Mouse (Mus musculus) intestine, postnatal 0 days (tissue): ENCODE results near the gene Vwf. TPM values are rescaled to one million over a fixed set of nuclear protein-coding genes. Genes with fewer than 3 reads are reported as not detected.

Source experiments
- ATAC-seq: fragments of 200-750 bp; cut with Nextera tagmentation; 2 replicates; pipeline ENCODE4 v1.8.0; 2017; ENCODE audit warnings: mild to moderate bottlenecking, moderate TSS enrichment, moderate library complexity
- H3K27ac ChIP-seq: fragments of 300-500 bp; sonication (generic); 2 replicates; pipeline ENCODE4 v1.5.1; 2014; ENCODE audit warnings: mild to moderate bottlenecking, low read depth, low read length, moderate library complexity
- H3K27me3 ChIP-seq: fragments of 300-500 bp; sonication (generic); replicated peaks from 2 replicates; pipeline ENCODE4 v1.6.1; 2014; ENCODE audit warnings: low read length, mixed read lengths; ENCODE audit not compliant: control insufficient read depth, insufficient read depth
- H3K36me3 ChIP-seq: fragments of 300-500 bp; sonication (generic); 2 replicates; pipeline ENCODE4 v1.6.1; 2014; ENCODE audit warnings: mild to moderate bottlenecking, moderate library complexity; ENCODE audit not compliant: control insufficient read depth, insufficient read depth
- H3K4me1 ChIP-seq: fragments of 300-500 bp; sonication (generic); replicated peaks from 2 replicates; pipeline ENCODE4 v1.6.1; 2014; ENCODE audit warnings: antibody characterized with exemption, low read length, mixed read lengths; ENCODE audit not compliant: control insufficient read depth, insufficient read depth
- H3K4me2 ChIP-seq: fragments of 300-500 bp; sonication (generic); replicated peaks from 2 replicates; pipeline ENCODE4 v1.6.1; 2014; ENCODE audit warnings: low read depth, mild to moderate bottlenecking, moderate library complexity
- H3K4me3 ChIP-seq: fragments of 300-500 bp; sonication (generic); 2 replicates; pipeline ENCODE4 v1.5.1; 2014; ENCODE audit warnings: low read depth, low read length
- H3K9ac ChIP-seq: fragments of 300-500 bp; sonication (generic); 2 replicates; pipeline ENCODE4 v1.6.1; 2014; ENCODE audit warnings: mild to moderate bottlenecking, low read depth, low read length
- H3K9me3 ChIP-seq: fragments of 300-500 bp; sonication (generic); 2 replicates; pipeline ENCODE4 v1.6.1; 2016; ENCODE audit warnings: mixed run types; ENCODE audit not compliant: control insufficient read depth
- CTCF ChIP-seq: sonication (generic); IDR thresholded peaks from 2 replicates; pipeline ENCODE4 v1.5.1; 2016; ENCODE audit warnings: low read depth, mild to moderate bottlenecking, control low read depth, antibody characterized with exemption, moderate library complexity
- WGBS: fragments of 180-500 bp; shearing (Covaris S2); extraction: QIAGEN DNeasy Blood & Tissue Kit; methylation state at CpG from one replicate; pipeline ENCODE4 v1.1.7; 2014; 5-methylcytosine and 5-hydroxymethylcytosine counted together
- polyA plus RNA-seq: library from polyadenylated mRNA; unstranded; fragments of >200 nt; fragmentation: Nextera tagmentation; extraction: Ambion mirVana; gene quantifications from 2 replicates; pipeline ENCODE4 v1.2.1, GENCODE M21; 2015

Vwf gene
- polyA plus RNA-seq, 1 experiment from 2014 or later, result 10.6 TPM

GRCm38 (mm10) chr6:125617855-125618254, 71.3 kb downstream of the Vwf start:
- TF ChIP-seq CTCF, result no peak
- ATAC-seq, result no peak
- H3K27me3 ChIP-seq, result no peaks in the 10 kb centered on the region
- H3K4me3 ChIP-seq, result no peak overlapping the region
- H3K36me3 ChIP-seq, result no peaks in the 10 kb centered on the region
- no peak overlapping the region for H3K9ac ChIP-seq
- no peak overlapping the region for H3K27ac ChIP-seq
- H3K4me2 ChIP-seq, result no peak overlapping the region
- H3K9me3 ChIP-seq, result no peaks in the 10 kb centered on the region
- H3K4me1 ChIP-seq, result no peaks in the 10 kb centered on the region
- 93% methylated on average over 1 of the region's 1 CpGs for WGBS

- no peak overlapping the region for H3K4me2 ChIP-seq
- TF ChIP-seq CTCF, result peak; percentile 88
- no peaks in the 10 kb centered on the region for H3K9me3 ChIP-seq
- no peaks in the 10 kb centered on the region for H3K27me3 ChIP-seq
- ATAC-seq, result no peak
- no peaks in the 10 kb centered on the region for H3K36me3 ChIP-seq
- H3K9ac ChIP-seq, result no peak overlapping the region
- WGBS, result 39% methylated on average over 6 of the region's 6 CpGs
- no peaks in the 10 kb centered on the region for H3K4me1 ChIP-seq
- H3K27ac ChIP-seq, result no peak overlapping the region
- no peak overlapping the region for H3K4me3 ChIP-seq
Observed at GRCm38 (mm10) chr6:125620764-125621163, 74.2 kb downstream of the Vwf start.

GRCm38 (mm10) chr6:125622434-125622833, 75.9 kb downstream of the Vwf start:
- H3K36me3 ChIP-seq, result no peaks in the 10 kb centered on the region
- no peaks in the 10 kb centered on the region for H3K4me1 ChIP-seq
- no peak overlapping the region for H3K27ac ChIP-seq
- 70% methylated on average over 2 of the region's 2 CpGs for WGBS
- no peaks in the 10 kb centered on the region for H3K9me3 ChIP-seq
- H3K27me3 ChIP-seq, result no peaks in the 10 kb centered on the region
- H3K4me3 ChIP-seq, result no peak overlapping the region
- H3K4me2 ChIP-seq, result no peak overlapping the region
- no peak overlapping the region for H3K9ac ChIP-seq
- no peak for ATAC-seq
- TF ChIP-seq CTCF, result peak; percentile 74

GRCm38 (mm10) chr6:125640486-125640885, 93.9 kb downstream of the Vwf start:
- Histone ChIP-seq H3K27me3 (no peaks in the 10 kb centered on the region), H3K36me3 (no peaks in the 10 kb centered on the region), H3K4me3 (no peak overlapping the region), H3K9ac (no peak overlapping the region), H3K4me2 (no peak overlapping the region), H3K27ac (no peak overlapping the region), H3K4me1 (no peaks in the 10 kb centered on the region), H3K9me3 (no peaks in the 10 kb centered on the region)
- TF ChIP-seq CTCF, result no peak
- WGBS, result 13% methylated on average over 4 of the region's 4 CpGs
- peak; percentile 85 for ATAC-seq

GRCm38 (mm10) chr6:125641146-125641545, 94.6 kb downstream of the Vwf start:
- H3K9ac ChIP-seq, result no peak overlapping the region
- no peak for TF ChIP-seq CTCF
- H3K27ac ChIP-seq, result no peak overlapping the region
- no peaks in the 10 kb centered on the region for H3K9me3 ChIP-seq
- H3K4me2 ChIP-seq, result no peak overlapping the region
- H3K36me3 ChIP-seq, result no peaks in the 10 kb centered on the region
- ATAC-seq, result no peak
- 76% methylated on average over 8 of the region's 8 CpGs for WGBS
- H3K4me3 ChIP-seq, result no peak overlapping the region
- no peaks in the 10 kb centered on the region for H3K4me1 ChIP-seq
- H3K27me3 ChIP-seq, result no peaks in the 10 kb centered on the region

- no peak for TF ChIP-seq CTCF
- Histone ChIP-seq H3K4me2 (no peak overlapping the region), H3K27ac (no peak overlapping the region), H3K4me3 (no peak overlapping the region), H3K4me1 (no peaks in the 10 kb centered on the region), H3K9ac (no peak overlapping the region), H3K27me3 (no peaks in the 10 kb centered on the region), H3K36me3 (no peaks in the 10 kb centered on the region), H3K9me3 (no peaks in the 10 kb centered on the region)
- ATAC-seq, result no peak
- 65% methylated on average over 12 of the region's 12 CpGs for WGBS
Observed at GRCm38 (mm10) chr6:125648964-125649363, 102.4 kb downstream of the Vwf start.

- no peak for ATAC-seq
- Histone ChIP-seq H3K4me1 (no peaks in the 10 kb centered on the region), H3K27ac (no peak overlapping the region), H3K9me3 (no peaks in the 10 kb centered on the region), H3K9ac (no peak overlapping the region), H3K27me3 (no peaks in the 10 kb centered on the region), H3K36me3 (no peaks in the 10 kb centered on the region), H3K4me3 (no peak overlapping the region), H3K4me2 (no peak overlapping the region)
- TF ChIP-seq CTCF, result no peak
- WGBS, result 81% methylated on average over 3 of the region's 3 CpGs
Observed at GRCm38 (mm10) chr6:125651335-125651734, 104.8 kb downstream of the Vwf start.
